Mouse (Mus musculus): Measurements from ENCODE around the gene Gdf3.

DNA sequence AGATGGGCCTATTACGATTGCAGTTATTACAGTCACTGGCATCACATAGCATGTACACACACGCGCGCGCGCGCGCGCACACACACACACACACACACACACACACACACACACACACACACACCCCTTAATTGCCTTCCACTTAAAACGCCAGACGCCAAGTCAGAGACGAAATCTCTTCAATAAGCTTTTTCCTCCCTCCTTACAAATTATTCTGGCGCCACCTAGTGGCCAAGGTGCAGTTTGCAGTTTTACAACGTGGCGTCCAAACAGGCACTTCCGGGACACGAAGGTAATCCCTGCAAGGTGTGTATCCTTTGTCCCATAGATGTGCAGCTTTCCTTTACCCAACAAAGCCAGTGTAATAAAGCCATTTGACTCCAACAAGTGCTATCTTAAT lies 49.5 kb downstream of the Gdf3 start:
- TF ChIP-seq CTCF (IDR thresholded peaks at IDR 0.05; ENCODE audit: low read depth, low read length) (peak; percentile 74), POLR2A (IDR thresholded peaks at IDR 0.05; ENCODE audit: extremely low read depth, insufficient read depth, low read length) (no peak)
